Mouse (Mus musculus): ENCODE measurements at regions not wholly inside any gene's neighbourhood (a gene's known extent, or its start where the extent isn't known, plus 50 kb on each side); places are given as distances from the start of the nearest gene placed in this dataset.

DNA sequence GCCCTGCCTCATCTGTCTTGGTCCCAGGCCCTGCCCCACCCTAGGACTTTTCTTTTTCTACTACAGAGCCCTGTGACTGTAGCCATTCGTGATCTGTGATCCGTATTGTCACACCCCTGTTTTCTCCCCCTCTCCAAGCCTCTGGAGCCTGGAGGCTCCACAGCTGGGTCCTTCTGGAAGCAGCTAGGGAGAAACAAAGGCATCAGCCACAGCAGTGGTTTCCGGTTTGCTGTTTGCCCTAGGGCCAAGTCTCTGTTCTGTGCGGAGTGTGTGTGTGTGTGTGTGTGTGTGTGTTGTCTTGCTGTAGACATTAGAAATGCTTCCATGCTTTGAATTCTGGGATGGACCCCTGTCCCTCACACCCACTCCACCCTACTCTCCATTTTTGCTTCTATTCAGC is 76.9 kb downstream of the Tpra1 start:
- H3K9ac ChIP-seq (ENCODE audit: low read depth, low read length): no peak overlapping the region
- no peaks in the 10 kb centered on the region for H3K9me3 ChIP-seq (ENCODE audit: control insufficient read depth, low read length)
- no peak overlapping the region for H3K27ac ChIP-seq (replicated peaks; ENCODE audit: low read depth, low read length)
- 42% methylated on average over 4 of the region's 4 CpGs for WGBS
- no peaks in the 10 kb centered on the region for H3K36me3 ChIP-seq (ENCODE audit: control insufficient read depth, insufficient read depth, low read length)
- DNase-seq (ENCODE audit: low spot score) (no peak), ATAC-seq (ENCODE audit: low read depth) (no peak)
- H3K4me3 ChIP-seq (ENCODE audit: low read depth, low read length): no peak overlapping the region
- no peak overlapping the region for H3K4me2 ChIP-seq (ENCODE audit: low read depth, low read length)
- no peaks in the 10 kb centered on the region; the same call in 1 of the 2 replicates for H3K27me3 ChIP-seq (replicated peaks; ENCODE audit: control insufficient read depth, insufficient read depth, low read length)
- no peaks in the 10 kb centered on the region for H3K4me1 ChIP-seq (ENCODE audit: control insufficient read depth, insufficient read depth, low read length)

DNA sequence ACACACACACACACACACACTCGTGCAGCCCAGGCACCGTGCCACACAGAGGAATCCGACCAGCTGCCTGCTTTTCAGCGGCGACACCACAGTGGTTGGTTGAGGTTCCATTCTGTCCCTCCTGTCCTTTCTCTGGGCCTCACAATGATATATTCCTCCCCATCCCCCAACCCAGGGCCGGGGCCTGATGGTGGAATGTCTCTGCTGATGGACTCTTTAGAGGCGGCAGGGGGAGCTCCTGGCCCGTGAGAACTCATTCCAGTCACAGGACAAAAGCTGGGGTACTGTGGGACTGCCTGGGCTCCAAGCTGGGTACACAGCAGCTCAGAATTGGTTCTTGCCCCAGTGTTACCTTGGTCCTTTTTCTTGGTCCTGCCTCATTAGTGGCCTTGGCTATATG is 78.1 kb downstream of the Tpra1 start:
- DNase-seq (ENCODE audit: low spot score): peak; percentile 78
- peak; percentile 85 for ATAC-seq (ENCODE audit: low read depth)
- 5% methylated on average over 8 of the region's 8 CpGs for WGBS
- Histone ChIP-seq H3K9me3 (ENCODE audit: control insufficient read depth, low read length) (no peaks in the 10 kb centered on the region), H3K36me3 (ENCODE audit: control insufficient read depth, insufficient read depth, low read length) (no peaks in the 10 kb centered on the region), H3K4me3 (ENCODE audit: low read depth, low read length) (no peak overlapping the region), H3K27me3 (replicated peaks; ENCODE audit: control insufficient read depth, insufficient read depth, low read length) (no peaks in the 10 kb centered on the region; the same call in 1 of the 2 replicates), H3K4me2 (ENCODE audit: low read depth, low read length) (no peak overlapping the region), H3K27ac (replicated peaks; ENCODE audit: low read depth, low read length) (no peak overlapping the region), H3K4me1 (ENCODE audit: control insufficient read depth, insufficient read depth, low read length) (no peaks in the 10 kb centered on the region), H3K9ac (ENCODE audit: low read depth, low read length) (no peak overlapping the region)

DNA sequence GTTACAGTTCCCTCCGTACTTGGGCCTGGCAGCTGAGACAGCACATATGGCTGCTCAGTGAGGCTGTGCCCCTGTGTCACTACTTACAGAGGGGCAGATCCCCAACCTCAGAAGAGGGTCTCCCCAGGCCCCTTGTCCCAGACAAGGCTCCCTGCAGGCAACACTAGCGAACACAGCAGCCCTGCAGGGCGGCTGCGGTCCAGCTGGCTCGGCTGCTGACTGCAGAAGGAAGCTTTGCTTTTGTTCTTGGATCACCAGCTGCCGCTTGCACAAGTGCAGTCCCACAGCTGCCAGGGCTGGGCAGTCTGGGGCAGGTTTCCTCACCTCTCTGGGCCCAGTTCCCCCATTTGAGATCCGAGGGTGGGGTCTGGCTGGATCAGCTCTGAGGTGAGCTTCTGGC is 79.5 kb downstream of the Tpra1 start:
- no peaks in the 10 kb centered on the region for H3K9me3 ChIP-seq (ENCODE audit: control insufficient read depth, low read length)

DNA sequence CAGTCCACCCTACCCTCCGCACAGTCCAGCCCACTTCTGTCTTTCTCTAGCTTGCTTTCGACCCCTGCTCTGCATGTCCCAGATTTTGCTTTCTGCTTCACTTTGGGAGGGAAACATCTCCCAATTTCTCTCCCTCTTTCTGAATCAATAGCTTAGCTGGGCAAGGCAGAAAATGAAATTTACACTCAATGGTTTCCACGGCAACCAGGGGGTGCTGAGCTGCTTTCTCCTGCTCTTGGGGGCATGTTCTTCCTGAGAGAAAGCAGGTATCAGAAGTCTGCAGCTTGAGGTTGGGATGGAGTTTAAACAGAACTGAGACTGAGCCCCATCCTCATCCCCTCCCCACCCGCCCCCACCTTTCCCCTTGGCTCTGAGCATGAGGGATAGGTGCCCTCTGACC is 82.1 kb downstream of the Tpra1 start:
- 70% methylated on average over 4 of the region's 4 CpGs for WGBS
- Histone ChIP-seq H3K9me3 (ENCODE audit: control insufficient read depth, low read length) (no peaks in the 10 kb centered on the region), H3K4me3 (ENCODE audit: low read depth, low read length) (no peak overlapping the region), H3K27ac (replicated peaks; ENCODE audit: low read depth, low read length) (no peak overlapping the region), H3K4me2 (ENCODE audit: low read depth, low read length) (no peak overlapping the region), H3K27me3 (replicated peaks; ENCODE audit: control insufficient read depth, insufficient read depth, low read length) (no peaks in the 10 kb centered on the region), H3K9ac (ENCODE audit: low read depth, low read length) (no peak overlapping the region), H3K36me3 (ENCODE audit: control insufficient read depth, insufficient read depth, low read length) (no peaks in the 10 kb centered on the region), H3K4me1 (ENCODE audit: control insufficient read depth, insufficient read depth, low read length) (no peaks in the 10 kb centered on the region)
- ATAC-seq (ENCODE audit: low read depth) (no peak), DNase-seq (ENCODE audit: low spot score) (no peak)

More for the DNA sequence above, 79.5 kb downstream of the Tpra1 start:
- ATAC-seq (ENCODE audit: low read depth) (peak; percentile 57; the same call in 1 of the 2 replicates), DNase-seq (ENCODE audit: low spot score) (peak; percentile 56)
- Histone ChIP-seq H3K9ac (ENCODE audit: low read depth, low read length) (no peak overlapping the region), H3K27ac (replicated peaks; ENCODE audit: low read depth, low read length) (no peak overlapping the region), H3K27me3 (replicated peaks; ENCODE audit: control insufficient read depth, insufficient read depth, low read length) (no peaks in the 10 kb centered on the region; the same call in 1 of the 2 replicates), H3K4me3 (ENCODE audit: low read depth, low read length) (no peak overlapping the region), H3K36me3 (ENCODE audit: control insufficient read depth, insufficient read depth, low read length) (no peaks in the 10 kb centered on the region), H3K4me2 (ENCODE audit: low read depth, low read length) (no peak overlapping the region), H3K4me1 (ENCODE audit: control insufficient read depth, insufficient read depth, low read length) (no peaks in the 10 kb centered on the region)
- WGBS: 15% methylated on average over 7 of the region's 7 CpGs

DNA sequence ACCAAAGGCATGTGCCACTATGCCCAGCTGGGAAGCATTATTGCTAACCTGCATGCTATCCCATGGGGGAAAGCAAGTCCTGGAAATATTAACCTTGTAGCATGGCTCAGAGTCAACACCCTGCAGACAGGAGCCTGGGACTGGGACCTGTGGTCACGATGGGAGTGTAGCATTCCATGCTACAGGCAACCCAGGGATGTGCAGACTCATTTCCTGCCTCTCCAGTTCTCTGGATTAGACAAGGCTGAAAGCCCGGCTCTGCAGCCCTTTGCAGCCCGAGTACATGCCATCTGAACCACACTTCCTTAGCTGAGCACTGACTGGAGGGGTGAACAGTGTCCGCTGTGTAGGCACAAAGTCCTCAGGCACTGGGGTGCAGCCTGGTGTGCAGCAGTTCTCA is 82.8 kb downstream of the Tpra1 start:
- Histone ChIP-seq H3K27me3 (replicated peaks; ENCODE audit: control insufficient read depth, insufficient read depth, low read length) (no peaks in the 10 kb centered on the region), H3K36me3 (ENCODE audit: control insufficient read depth, insufficient read depth, low read length) (no peaks in the 10 kb centered on the region), H3K27ac (replicated peaks; ENCODE audit: low read depth, low read length) (no peak overlapping the region), H3K4me1 (ENCODE audit: control insufficient read depth, insufficient read depth, low read length) (no peaks in the 10 kb centered on the region), H3K9ac (ENCODE audit: low read depth, low read length) (no peak overlapping the region), H3K4me3 (ENCODE audit: low read depth, low read length) (no peak overlapping the region), H3K9me3 (ENCODE audit: control insufficient read depth, low read length) (no peaks in the 10 kb centered on the region), H3K4me2 (ENCODE audit: low read depth, low read length) (no peak overlapping the region)
- DNase-seq (ENCODE audit: low spot score): no peak
- 38% methylated on average over 4 of the region's 4 CpGs for WGBS
- ATAC-seq (ENCODE audit: low read depth): no peak

DNA sequence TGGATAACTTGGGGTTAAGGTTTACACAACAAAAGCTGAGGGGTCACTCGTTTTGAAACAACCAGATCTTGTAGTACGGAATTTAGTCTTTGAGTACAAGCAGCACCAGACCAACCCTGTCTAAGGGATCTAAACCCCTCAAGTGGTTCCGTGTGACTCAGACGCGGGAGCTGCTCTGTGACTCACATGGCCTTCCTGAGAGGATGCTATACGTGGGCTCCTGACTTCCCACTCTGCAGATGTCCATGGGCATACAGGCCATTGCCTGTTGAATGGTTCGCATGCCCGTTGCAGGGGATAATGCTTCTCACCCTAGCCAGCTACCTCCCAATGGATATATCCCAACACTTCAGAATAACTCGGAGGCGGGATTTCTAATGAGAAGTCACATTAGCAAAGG is 86.5 kb downstream of the Tpra1 start:
- Histone ChIP-seq H3K36me3 (ENCODE audit: control insufficient read depth, insufficient read depth, low read length) (no peaks in the 10 kb centered on the region), H3K9ac (ENCODE audit: low read depth, low read length) (no peak overlapping the region), H3K27me3 (replicated peaks; ENCODE audit: control insufficient read depth, insufficient read depth, low read length) (no peaks in the 10 kb centered on the region), H3K9me3 (ENCODE audit: control insufficient read depth, low read length) (no peaks in the 10 kb centered on the region), H3K4me1 (ENCODE audit: control insufficient read depth, insufficient read depth, low read length) (0 out of 2 replicates have a peak, but pooled peaks cover 3% of the 10 kb centered on the region), H3K27ac (replicated peaks; ENCODE audit: low read depth, low read length) (no peak overlapping the region), H3K4me2 (ENCODE audit: low read depth, low read length) (no peak overlapping the region), H3K4me3 (ENCODE audit: low read depth, low read length) (no peak overlapping the region)
- ATAC-seq (ENCODE audit: low read depth) (no peak), DNase-seq (ENCODE audit: low spot score) (no peak)
- WGBS: 92% methylated on average over 10 of the region's 10 CpGs

DNA sequence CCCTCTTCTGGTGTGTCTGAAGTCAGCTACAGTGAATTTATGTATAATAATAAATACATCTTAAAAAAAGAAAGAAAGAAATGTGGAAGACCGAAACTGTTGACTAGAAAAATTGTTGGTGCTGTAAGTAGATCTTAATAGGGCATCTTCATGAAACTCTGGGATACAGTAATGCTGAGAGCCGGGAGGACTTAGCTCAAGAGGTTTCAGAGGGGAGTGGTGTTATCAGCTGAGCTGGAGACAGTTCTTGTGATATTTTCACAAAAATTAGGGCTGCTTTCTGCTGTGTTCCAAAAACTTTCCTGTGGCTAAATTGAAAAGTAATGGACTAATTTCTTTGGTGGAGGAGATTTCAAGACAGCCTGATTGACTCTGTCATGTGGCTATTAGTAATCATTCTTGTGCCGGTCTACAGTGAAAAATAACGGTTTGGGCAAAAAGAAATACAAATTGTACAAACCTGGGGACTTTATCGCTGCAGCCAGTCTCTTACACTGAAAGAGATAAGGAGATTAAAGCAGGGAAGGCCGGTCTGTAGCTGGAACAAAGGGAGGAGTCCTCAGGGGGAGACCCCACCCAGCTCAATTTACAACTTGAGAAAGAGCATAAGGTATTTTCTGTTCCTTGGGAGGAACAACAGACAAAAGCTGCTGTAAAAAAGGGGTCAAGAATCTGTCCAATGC is 87.7 kb downstream of the Tpra1 start:
- H3K27ac ChIP-seq (replicated peaks; ENCODE audit: low read depth, low read length): no peak overlapping the region
- no peak overlapping the region for H3K4me3 ChIP-seq (ENCODE audit: low read depth, low read length)
- H3K4me1 ChIP-seq (ENCODE audit: control insufficient read depth, insufficient read depth, low read length): 0 out of 2 replicates have a peak, but pooled peaks cover 3% of the 10 kb centered on the region
- no peaks in the 10 kb centered on the region for H3K36me3 ChIP-seq (ENCODE audit: control insufficient read depth, insufficient read depth, low read length)
- ATAC-seq (ENCODE audit: low read depth) (no peak), DNase-seq (ENCODE audit: low spot score) (no peak)
- no peak overlapping the region for H3K4me2 ChIP-seq (ENCODE audit: low read depth, low read length)
- H3K27me3 ChIP-seq (replicated peaks; ENCODE audit: control insufficient read depth, insufficient read depth, low read length): no peaks in the 10 kb centered on the region
- no peaks in the 10 kb centered on the region for H3K9me3 ChIP-seq (ENCODE audit: control insufficient read depth, low read length)
- H3K9ac ChIP-seq (ENCODE audit: low read depth, low read length): no peak overlapping the region
- 53% methylated on average over 6 of the region's 6 CpGs for WGBS

DNA sequence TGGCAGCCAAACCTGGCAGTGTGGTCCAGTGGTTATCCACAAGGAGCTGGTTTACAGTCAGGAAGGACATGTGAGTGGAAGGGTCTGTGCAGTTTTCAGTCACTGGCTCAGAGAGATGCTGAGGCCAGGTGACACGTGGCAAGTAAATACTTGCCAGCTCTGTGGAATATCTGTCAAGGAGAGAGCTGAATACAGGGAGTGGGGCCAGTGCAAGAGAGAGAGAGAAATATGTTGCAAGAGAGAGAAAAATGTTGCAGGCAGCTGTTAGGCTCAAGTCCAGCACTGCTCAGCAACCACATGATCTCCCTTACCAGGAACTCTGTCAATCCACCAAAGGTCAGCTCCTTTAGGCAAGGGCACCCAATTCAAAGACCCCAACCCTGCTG is 88.2 kb downstream of the Tpra1 start:
- H3K9me3 ChIP-seq (ENCODE audit: control insufficient read depth, low read length): no peaks in the 10 kb centered on the region
- H3K4me2 ChIP-seq (ENCODE audit: low read depth, low read length): no peak overlapping the region
- no peak overlapping the region for H3K4me3 ChIP-seq (ENCODE audit: low read depth, low read length)
- 30% methylated on average over 1 of the region's 1 CpGs for WGBS
- H3K36me3 ChIP-seq (ENCODE audit: control insufficient read depth, insufficient read depth, low read length): no peaks in the 10 kb centered on the region
- ATAC-seq (ENCODE audit: low read depth): 0 out of 2 replicates have a peak, but pooled peaks have one; percentile 12
- no peak overlapping the region for H3K9ac ChIP-seq (ENCODE audit: low read depth, low read length)
- H3K27ac ChIP-seq (replicated peaks; ENCODE audit: low read depth, low read length): no peak overlapping the region
- H3K27me3 ChIP-seq (replicated peaks; ENCODE audit: control insufficient read depth, insufficient read depth, low read length): no peaks in the 10 kb centered on the region
- 0 out of 2 replicates have a peak, but pooled peaks cover 3% of the 10 kb centered on the region for H3K4me1 ChIP-seq (ENCODE audit: control insufficient read depth, insufficient read depth, low read length)
- peak; percentile 26 for DNase-seq (ENCODE audit: low spot score)

DNA sequence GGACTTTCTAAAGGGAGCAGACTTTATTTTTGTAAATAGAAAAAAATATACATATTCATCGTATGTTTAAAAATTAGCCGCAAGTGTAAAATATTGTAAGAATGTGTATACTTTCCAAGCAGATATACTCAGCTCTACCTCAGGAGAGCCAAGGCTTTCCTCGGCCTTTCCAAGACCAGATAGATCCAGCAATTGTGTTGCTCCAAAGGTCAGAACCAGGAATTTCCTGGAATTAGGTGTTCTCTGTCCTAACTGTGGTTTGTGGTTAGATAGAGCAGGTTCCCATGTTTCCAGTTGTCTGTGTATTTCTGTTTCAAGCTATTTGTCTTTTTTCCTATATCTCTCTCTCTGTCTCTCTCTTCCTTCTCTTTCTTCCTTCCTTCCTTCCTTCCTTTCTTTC is 93.0 kb downstream of the Tpra1 start:
- no peak for DNase-seq (ENCODE audit: low spot score)
- 80% methylated on average over 3 of the region's 3 CpGs for WGBS
- no peak overlapping the region for H3K4me2 ChIP-seq (ENCODE audit: low read depth, low read length)
- H3K36me3 ChIP-seq (ENCODE audit: control insufficient read depth, insufficient read depth, low read length): no peaks in the 10 kb centered on the region
- no peaks in the 10 kb centered on the region for H3K9me3 ChIP-seq (ENCODE audit: control insufficient read depth, low read length)
- no peak overlapping the region for H3K9ac ChIP-seq (ENCODE audit: low read depth, low read length)
- H3K4me3 ChIP-seq (ENCODE audit: low read depth, low read length): no peak overlapping the region
- no peak overlapping the region for H3K27ac ChIP-seq (replicated peaks; ENCODE audit: low read depth, low read length)
- no peak for ATAC-seq (ENCODE audit: low read depth)
- H3K4me1 ChIP-seq (ENCODE audit: control insufficient read depth, insufficient read depth, low read length): 0 out of 2 replicates have a peak, but pooled peaks cover 3% of the 10 kb centered on the region
- H3K27me3 ChIP-seq (replicated peaks; ENCODE audit: control insufficient read depth, insufficient read depth, low read length): no peaks in the 10 kb centered on the region

Data from embryonic facial prominence, embryonic 14.5 days (tissue).